Mouse (Mus musculus) spleen, adult 12 weeks (tissue): Measurements from ENCODE around the gene Rdh14.
A peak's percentile ranks its signal among the peaks of the same experiment; 100 is the strongest.

Experiments
- DNase-seq: peaks from one replicate; pipeline ENCODE4 v3.0.0; 2022; ENCODE audit warnings: low spot score

The Rdh14 gene

DNA sequence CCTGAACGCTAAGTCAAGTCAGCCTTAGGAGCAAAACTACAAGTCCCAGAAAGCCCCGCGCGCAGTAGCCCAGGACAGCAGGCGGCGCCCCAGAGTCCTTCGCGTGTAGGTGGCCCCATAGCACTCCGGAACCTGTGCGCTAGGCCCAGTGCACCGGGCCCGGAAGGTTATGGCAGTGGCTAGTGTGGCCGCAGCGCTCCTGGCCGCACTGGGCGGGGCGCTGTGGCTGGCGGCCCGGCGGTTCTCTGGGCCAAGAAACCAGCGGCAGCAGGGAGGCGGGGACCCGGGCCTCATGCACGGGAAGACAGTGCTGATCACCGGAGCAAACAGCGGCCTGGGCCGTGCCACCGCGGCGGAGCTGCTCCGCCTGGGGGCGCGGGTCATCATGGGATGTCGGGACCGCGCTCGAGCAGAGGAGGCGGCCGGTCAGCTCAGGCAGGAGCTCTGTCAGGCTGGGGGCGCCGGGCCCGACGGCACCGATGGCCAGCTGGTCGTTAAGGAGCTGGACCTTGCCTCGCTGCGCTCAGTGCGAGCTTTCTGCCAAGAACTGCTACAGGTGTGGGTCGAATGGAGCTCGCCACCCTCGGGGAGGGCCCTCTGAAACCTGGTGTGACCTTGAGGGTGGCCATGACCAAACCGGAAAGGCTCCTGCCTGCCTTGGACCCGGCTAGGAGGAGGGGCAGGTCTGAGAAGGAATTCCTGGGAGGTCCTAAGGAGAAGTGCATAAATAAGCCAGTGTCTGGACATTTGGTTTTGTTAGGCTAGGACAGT is at the start of gene Rdh14:
Rdh14 (plus strand) TSS at position 102 of the 771 bp plus-strand sequence.
- peak; percentile 83 for DNase-seq

DNA sequence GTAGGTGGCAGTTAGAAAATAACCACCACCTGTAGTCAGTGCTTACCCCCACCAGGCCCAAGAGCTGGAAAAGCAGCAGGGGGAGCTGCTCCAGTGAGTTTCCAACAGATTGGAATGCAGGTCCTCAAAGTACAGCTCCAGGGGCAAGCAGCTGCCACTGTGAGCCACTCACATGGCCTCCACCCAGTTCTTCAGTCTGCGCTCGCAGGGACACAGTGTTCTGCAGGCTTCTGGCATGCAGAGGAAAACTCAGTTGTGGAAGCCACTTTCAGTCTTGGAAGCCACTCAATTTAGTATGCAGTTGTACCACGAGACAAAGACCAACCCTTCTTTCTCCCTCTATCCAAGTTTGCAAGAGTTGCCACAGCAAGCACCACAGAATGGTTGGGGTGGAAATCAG is 39.9 kb upstream of the Rdh14 start:
- no peak for DNase-seq

DNA sequence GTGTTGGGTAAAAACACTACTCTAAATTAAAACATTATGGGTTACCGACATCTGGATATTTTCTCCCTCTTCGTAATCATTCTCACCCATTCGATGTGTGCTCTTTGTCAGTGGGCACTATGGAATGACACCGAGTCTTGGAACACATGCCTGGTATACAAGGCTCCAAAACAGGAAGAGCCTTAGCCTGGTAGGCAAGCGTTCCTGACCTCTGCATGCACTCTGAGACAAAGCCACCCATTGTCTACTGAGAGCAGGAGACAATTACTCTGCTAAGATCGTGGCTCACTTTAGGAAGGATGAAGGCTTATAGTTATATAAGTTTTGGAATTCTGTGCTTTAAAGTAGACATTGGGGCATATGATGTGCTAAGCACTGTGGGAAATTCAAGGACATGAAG is 32.8 kb upstream of the Rdh14 start:
- DNase-seq, result no peak

DNA sequence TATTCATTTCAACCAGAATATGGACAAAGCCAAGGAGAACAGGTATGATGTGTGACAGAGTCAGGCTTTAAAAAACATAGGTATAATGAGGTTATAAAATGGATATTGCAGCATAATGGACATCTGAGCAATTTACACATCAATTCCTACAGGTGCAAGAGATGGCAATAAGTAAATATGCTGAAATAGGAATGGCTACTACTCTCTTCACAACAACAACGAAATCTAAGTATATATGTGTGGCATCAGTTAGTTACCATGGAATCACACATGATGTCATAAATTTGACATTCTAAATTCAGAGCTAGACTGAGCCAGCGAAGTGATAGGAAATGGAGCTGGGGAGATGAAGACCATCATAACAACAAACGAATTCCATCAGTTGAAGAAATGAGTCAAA is 20.9 kb upstream of the Rdh14 start, which contains the start of gene Nt5c1b:
Nt5c1b (plus strand) TSS at position 301 of the 400 bp plus-strand sequence.
- DNase-seq, result no peak

DNA sequence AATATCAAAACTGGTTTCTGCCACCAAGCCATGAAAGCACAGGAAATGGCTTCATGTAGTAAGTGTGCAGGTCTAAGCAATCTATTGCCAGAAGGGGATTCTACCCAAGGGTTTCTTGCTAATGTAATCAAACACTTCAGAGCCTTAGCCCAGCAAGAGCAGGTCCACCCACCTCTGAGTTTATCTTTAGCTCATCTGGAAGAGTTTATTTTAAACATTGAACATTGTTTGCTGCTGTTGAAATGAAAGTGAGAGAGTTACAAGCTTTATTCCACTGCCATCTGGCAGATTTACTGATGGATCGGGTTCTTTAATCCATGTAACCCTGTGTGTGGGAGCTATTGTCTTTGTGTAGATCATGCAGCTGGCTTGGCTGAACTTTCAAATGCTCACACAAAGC is 10.2 kb downstream of the Rdh14 start:
- no peak for DNase-seq

DNA sequence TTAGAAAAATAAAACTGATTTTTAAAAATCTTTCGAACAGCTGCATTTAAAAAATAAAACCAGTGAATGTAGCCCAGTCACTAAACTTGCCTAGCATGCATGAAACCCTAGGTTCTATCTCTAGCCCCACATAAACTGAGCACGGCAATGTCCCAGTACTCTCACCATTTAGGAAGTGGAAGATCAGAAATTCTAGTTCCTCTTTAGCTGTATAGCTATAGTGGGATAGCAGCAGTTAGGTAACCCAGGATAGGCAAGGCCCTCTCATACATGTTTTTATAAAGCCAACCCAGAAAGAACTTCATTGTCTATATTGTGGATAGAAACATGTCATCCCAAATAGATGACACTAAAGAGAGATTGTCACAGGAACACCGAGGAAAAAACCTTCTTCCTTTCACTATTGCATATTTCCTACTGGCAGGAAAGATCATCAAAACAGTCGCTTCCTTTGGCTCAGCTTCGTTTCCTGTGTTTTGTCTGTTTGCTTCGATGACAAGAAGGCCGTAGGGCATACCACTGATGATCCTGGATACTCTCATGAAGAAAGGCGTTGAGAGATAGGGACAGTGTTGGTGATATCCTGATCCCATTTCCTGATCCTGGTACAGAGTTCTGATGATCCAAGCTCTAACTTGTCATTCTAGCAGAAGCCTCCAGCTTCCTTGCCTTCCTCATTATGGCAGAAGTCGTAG is 12.0 kb downstream of the Rdh14 start:
- DNase-seq, result no peak

DNA sequence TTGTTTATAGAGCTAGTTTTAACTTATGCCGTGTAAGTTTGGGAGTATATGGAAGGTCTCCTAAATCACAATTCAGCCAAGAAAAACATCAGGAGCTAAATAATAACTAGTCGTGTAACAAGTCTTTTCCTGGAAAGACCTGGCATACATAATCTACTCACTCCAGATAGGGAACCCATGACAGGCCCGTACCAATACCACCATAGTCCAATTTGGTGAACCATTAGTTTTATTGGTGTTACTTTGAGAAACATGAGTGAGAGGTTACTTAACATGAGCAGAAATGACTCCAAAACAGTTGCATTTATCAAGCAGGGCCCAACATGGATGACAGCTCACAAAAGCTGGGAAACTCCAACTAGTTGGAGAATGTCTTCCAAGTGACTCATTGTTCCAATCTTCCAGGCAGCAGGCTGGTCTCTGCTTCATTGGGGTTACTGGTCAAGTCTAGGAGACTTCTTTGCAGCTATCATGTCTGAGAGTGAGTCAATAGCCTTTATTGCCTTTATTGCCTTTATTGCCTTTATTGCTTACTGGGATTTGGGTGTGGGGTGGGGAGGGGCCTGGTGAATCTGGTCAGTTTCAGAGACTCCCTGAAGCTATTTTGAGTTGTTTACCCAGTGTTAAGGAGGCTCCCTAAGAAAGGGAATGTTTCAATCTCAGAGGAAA is 20.1 kb downstream of the Rdh14 start:
- DNase-seq, result no peak

DNA sequence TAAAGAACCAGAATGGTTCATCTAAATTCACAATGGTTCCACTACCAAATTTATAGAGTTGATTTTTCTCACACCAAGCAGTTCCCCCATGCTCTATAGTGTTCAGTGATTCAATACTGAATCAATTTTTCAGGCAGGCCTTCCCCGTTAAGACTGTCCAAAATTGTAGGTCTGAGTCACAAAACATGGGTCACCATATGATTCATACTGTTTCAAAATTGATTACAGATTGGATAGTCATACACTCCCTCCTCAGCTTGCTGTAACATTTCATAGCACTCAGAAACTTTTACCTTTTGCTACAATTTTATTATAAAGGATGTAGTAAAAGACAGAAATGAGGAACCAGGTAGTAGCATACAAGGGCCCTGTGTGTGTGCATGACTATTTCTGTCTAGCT is 20.9 kb downstream of the Rdh14 start:
- no peak for DNase-seq

DNA sequence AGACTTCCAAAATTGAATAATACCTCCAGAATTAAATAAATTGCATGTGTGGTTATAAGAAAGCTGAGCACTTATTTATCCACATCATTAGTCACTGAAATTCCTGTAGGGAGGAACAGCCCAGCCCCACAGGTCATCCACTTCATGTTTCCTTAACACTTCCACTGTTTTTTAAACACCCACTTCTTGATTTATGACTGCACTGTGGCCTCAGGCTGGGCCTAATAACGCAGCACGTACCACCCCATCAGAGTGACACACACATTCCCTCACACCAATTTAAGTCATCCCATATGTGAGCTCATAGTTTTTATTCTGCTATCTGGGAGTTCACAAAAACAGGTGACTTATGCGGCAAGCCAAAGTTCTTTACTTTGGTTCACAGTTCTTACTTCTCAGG is 31.8 kb downstream of the Rdh14 start:
- DNase-seq, result no peak

DNA sequence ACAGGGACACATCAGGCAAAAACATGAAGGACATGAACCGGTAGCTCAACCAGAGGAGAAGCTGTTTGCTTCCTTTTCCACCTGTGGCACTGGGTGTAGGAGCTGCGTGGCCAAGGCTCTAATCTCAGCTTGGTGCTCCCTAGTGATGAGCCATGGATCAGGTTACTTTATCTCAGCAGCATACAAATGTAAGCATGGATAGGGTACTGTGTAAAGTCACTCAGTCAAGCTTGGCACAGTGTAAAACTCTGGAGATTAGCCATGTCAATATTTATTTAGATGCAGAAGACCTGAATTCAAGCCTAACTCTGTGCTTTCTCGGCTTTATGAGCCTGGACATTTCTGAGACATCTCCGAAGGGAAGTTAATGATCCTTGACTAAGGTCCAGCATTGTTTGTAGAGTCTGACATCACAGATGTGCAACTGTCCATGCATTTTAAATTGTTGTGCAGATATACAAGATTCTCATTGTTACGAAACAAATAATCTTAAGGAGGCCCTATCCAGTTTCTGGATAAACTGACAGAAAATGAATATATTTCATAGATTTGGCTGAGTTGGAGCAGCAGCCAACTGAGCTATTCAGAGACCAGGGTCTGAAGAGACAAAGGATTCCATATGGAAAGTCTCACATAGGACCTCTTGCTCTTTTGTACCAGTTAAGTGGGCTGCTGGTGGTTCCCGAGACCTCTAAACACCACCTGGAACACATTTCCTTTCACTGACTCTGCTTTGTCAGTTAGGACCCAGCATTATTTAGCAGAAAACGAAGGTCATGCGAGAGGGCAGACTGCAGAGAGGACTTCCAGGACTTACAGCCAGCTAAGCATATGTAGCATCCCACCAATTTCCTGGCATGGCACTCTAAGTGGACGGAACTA is 35.7 kb downstream of the Rdh14 start:
- no peak for DNase-seq

DNA sequence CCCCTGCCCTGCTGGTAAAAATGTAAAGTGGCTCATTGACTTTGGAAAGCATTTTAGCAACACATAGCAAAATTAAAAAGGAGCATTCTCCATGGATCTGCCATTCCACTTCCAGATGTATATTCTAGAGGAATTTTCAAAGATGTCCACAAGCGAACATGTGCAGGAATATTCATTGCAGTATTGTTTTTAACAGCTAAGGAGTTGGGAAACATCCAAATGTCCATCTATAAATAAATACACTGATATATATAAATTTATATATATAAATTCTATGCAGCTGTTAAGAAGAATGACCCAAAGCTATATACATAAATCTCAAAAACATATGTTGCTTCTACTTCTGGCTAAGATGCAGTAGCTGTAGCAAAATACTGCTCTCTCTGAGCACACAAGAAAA is 40.4 kb downstream of the Rdh14 start:
- no peak for DNase-seq

DNA sequence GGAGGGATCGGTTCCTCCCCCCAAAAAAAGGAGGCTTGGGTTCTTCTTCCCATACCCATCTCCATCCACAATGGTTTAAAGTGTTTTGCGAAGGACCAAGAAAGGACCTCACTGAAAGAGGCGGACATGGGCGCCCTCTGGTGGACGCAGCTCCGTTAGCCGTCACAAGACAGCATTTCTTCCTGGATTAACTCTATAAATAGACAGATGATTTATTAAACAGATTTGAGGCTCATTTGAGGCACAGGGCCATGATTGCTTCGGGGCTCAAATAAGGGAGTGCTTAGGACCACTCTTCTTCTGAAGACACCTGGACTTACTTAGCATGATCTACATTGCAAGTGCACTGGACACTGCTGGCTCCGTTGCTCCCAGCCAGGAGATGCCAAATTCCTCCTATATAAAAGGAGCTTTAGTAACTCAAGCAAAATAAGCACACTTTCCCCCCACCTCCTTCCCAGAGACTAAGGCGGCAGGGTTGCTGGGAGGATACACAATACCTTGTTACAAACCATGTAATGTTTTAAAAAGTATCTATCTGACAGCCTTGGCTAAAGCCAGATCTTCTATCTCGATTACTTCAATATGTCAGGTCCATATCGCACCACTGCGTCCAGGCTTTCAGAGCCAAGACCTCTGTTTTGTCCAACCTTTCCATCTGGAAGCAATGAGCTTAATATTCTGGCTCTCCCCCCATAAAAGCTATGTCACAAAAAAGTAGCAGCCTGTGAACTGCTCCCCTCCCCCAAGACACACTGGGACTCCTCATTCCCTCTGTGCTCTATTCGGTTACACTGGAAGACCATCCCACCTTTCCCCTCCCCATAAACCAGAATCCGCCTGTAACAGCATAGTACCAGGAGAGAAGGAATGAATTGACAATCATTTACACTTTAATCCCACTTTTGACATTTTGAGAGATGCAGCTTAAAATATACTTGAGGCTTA is 47.8 kb downstream of the Rdh14 start:
- peak; percentile 13 for DNase-seq

DNA sequence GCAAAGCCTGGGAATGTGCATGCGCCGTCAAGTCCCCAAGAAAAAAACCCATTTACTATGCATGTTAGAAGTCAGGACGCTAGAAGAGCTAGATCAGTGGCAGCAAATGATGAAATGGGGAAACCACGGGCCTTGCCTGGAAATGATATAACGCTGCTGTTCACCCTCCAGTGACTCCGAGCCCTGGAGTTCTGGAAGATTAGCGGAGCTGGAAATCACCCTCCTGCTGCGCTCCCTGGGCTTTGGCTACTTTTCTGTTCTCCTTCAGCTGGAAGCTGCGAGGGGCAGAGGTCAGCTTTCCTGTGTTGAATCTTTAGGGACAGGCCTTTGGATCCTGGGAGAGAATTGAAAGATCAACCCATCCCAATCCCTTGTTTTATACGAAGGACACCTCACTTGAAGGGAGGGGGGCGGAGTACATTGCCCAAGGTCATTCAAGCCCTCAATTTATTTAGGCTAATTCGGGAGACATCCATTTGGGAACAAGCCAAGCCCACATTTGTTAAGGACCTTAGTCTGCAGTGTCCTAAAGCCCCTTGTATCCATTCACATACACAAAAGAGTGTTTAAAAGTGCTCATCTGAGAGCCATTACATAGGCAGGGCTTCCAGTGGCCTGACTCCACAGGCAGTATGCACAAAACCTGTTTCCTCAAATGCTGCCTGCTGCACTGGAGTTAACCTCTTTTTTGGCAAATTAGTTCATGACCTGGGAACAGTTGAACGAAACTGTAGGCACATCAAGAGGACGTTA is 49.1 kb downstream of the Rdh14 start:
- DNase-seq, result no peak
